Mouse (Mus musculus) kidney, postnatal 14 days (tissue): ENCODE data around the gene Crip2.
A peak's percentile ranks its signal among the peaks of the same experiment; 100 is the strongest.

Experiments used
- DNase-seq: peaks from one replicate; pipeline ENCODE4 v3.0.0; 2022; ENCODE audit warnings: mixed read lengths

The Crip2 gene

DNA sequence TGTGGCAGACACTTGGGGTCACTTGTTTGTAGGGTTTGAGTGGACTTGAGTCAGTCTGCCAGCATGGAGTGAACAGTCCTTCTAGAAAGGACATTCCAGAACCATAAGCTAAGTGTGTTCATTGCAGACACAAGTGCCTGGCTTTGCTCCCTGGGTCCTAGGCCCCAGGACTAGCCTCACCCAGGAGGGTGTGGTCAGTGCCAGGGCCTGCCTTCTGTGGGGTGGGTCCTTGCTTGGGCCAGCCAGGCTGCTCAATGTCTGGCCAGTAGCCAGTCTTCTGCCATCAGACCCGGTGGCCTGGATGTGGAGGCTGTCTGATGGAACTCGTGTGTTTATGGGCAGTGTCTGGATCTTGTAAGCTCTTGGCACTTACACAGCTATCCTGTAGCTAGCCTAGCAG, 7.5 kb upstream of the Crip2 start:
- peak; percentile 56 for DNase-seq

DNA sequence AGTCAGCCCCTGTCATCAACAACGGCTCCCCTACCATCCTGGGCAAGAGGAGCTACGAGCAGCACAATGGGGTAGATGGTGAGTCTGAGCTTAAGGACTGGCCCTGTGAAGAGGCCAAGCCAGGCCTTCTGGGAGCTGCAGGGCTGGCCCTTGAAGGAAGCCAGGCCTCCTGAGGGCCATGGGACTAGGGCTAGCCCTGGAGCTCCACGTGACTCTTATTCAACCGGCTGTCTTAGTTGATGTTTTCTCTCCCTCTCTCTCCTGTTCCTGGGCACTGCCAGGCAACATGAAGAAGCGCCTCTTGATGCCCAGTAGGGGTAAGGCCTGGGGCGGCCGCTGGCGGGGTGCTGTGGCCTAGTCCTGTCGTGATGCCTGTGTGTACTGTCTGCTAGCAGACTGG, 6.8 kb upstream of the Crip2 start:
- no peak for DNase-seq

DNA sequence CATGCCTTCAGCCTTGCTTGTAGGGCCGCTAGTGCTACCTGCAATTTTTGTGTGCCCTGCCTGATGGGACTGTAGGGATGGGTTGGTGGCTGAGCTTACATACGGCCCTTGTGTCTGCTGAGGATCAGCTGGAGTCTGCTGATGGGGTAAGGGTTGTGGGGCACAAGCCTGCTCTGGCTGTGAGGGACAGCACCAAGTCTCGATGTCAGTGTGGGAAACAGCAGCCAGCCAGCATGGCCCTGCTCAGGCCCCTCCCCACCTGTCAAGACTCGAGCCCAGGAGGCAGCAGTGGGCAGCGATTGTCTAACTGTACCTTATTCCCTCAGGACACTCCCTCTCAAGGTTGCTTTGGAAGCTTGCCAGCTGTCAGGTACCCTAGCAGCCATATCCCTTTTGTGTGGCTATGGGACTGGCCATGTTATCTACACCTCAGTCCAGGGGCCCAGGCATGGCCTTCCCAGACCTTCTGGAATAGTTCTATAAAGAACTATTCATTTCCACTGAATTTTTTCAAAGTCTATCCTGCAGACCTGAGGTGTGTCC, 6.1 kb upstream of the Crip2 start:
- no peak for DNase-seq

DNA sequence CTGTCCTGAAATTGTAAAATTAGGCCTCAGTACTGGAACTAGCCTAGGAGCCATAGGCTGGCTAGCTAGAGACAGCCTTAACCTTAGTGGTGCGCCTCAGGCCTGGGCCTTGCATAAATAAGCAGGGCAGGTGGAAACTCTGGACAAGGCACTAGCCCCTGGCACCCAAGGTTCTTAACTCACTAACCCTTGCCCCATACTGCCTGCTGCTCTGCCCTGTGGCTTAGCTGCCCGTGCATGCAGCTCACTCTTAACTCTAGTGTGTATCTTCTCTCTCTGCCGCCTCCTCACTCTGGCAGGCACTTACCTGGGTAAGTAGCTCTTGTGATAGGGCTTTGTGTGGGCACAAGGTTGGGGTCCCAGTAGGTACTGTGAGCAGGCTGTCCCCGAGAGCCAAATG, 5.5 kb upstream of the Crip2 start:
- no peak for DNase-seq

DNA sequence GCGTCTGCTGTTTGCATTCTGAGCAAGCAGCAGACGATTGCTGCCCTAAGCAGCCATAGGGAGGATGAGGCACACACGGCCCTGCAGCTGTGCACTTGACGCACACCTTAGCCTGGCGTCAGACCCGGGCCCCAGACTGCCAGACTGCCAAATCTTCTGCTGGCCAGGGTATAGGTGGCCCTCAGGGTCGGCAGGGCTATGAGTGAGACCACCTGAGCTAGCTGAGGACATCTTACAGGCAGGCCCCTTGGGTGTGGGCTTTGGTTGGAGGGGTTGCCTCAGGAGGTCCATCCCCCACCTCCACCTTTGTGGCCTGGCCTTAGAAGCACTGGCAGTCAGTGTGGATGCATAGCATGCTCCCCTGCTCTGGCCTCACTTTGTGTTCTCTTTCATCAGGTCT, 4.6 kb upstream of the Crip2 start:
- DNase-seq, result no peak

DNA sequence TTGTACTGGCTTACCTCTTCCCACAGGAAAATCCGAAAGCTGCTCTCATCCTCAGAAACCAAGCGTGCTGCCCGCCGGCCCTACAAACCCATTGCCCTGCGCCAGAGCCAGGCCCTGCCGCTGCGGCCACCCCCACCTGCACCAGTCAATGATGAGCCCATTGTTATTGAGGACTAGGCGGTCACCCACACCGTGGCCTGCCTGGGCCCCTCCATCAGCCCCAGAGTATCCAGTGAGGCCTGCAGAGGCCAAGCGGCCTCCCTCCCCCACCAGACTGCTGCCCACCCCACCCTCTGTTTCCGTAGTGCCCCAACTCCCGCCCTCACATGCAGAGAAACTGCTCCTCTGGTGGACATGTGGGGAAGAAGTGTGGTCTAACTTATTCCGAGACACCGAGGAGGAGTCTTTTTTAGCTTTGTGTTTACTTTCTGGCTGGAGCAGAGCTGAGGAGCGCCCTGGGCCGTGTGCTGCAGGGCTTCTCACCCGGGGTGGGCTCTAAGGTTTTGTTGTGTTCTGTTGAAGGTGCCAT, 3.5 kb upstream of the Crip2 start:
- DNase-seq, result no peak

DNA sequence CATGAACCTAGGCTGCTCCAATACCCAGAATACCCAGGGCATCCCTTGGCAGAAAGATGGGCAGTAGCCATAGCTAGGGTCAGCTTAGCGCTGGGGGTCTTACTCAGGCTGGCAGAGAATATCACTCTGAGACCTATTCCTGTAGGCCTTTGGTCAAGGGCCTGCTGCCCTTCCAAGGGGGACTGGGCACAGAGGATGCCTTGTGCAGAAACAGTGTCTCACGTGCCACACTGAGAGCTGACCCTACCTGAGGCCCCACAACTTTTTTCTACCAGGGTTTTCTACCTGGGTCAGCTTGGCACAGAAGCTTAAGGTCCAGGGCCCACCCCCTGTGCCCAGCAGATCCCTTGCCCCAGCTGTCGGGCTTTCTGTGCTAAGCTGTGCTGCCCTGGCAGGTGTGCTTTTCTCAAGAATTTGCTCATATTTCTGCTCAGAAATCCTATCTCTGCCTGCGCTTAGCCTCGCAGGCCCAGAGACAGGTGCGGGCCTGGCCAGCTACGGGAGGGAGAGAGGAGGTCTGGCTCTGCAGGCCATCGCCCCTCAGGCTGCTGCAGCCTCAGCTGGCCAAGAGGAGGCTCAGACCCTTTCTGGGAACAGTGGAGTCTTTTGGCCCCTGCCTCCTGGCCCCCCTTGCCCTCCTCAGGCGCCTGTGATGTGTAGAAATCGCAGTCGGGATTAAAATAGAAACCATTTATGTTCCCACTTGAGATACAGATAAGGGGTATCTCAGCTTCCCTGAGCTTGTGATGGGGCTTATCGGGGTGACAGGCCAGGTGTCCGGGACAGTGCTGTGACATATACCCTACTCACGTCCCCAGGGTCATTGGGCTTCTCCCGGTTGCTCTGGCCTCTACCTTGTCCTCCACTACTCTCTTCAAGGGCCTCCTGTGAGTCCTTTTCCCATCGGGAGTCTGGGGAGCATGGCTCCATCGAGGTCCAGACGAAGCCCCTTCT, 2.5 kb upstream of the Crip2 start:
- DNase-seq, result no peak

DNA sequence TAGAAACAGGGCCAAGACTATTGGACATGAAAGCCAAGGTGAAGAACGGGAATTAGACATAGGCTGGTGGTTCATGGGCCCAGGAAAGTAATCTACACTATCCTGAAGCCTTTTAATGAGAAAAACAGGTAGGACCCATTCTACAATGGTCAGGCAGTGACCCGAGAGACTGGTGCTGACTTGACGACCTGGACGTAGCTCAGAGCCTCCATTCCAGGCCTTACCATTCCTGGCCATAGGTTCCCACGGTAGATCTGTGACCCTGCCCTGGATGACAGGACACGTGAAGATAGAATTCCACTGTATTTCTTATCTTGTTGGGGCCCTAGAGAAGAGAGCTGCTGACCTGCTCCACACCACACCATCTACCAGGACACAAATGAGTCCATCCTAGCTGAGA, 1.7 kb upstream of the Crip2 start:
- no peak for DNase-seq

DNA sequence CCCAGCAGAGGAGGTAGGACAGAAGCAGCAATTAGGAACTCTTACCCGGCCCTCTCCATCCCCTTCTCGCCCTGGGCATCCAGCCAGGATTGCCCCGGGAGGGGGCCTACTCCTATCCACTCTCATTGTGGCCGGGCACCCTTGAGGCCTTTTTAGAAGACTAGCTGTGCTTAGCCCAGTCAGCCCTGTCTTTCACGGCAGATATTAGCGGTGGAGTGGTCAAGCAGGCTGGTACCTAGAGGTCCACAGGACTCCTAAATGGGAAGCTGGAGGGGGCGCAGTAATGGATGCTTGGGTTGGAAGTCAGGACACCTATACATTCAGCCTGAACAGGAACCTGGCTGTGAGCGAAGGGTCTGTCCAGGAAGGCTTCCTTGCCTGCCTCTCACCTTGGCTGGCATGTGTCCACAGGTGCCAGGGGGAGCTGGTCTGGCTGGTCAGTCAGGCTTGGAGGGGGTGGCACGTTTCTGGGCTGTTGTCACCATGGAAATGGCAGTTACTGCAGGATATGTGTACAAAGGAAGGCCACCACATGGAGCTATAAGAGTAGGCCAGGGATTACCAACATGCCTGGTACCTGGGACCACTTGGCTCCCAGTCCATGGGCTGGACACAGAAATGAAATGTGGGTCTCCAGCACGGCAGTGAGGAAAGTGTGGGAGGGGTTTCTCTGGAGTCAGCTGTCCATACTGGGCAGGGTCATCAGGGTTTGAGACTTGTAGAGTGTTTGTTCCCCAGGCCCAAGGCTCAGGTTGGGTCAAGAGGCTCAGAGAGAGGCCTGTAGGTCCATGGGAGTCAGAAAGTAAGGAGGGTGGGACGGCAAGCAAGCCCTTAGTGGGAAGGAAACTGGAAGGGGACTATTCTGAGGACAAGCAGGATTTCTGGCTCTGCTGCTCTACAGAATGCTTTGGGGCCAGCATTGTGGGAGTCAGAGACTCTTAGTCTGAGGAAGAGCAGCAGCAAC, 853 bp upstream of the Crip2 start:
- peak; percentile 76 for DNase-seq

DNA sequence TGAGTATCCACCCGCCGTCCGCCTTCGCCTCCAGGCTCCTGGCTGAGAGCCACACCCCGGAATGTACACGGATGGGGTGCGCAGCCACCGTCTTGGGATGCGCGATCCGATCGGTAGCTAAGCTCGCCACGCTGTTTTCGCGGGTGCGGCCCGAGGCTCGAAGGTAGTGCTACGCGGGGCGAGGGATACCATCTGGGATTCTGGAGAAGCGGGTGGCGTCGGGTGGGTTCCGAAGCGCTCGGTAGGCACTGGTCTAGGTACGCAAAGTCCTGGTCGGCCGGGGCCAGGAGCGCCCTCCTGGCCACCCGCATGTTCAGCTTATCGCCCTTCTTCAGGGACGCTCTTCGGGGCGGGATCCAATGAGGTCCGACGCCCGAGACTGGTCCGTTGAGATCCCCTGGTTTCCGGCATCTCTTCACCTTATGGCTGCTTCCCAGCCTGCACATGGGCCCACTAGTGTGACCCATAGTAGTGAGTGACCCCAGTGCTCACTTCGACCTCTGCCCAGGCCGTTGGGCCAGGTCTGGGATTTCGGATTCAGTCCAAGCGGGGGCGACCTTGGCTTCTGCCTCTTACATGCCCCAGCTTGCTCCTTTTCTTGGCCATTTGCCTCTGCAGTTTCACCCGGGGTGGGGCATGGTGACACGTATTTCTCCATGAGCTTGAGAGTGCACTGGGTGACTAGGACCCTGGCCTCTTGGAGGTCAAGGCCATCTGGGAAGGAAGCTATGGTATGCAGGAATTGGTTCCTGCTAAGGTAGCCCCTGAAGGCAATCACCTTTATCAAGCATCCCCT, 778 bp downstream of the Crip2 start:
- DNase-seq, result peak; percentile 54

DNA sequence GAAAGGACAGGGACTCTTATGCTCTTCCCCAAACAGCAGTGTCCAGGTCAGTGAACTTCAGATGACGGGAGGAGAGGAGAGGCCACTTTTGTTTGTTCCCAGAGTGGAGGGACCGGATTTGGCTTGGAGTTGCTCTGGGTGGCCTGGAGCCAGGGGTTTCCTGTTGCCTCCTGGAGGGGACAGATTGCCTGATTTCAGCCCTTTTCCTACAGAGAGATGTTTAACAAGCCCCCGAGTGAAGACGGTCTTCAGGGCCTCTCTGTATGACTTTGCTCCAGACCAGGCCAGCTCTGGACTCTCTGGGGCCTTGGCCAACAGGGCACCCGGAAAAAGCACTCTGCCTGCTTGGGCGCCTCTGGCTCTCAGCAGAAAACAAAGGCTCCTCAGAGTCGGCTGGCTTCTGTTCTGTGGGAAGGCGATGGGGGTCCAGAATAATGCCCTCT, 1.5 kb downstream of the Crip2 start:
- peak; percentile 77 for DNase-seq

DNA sequence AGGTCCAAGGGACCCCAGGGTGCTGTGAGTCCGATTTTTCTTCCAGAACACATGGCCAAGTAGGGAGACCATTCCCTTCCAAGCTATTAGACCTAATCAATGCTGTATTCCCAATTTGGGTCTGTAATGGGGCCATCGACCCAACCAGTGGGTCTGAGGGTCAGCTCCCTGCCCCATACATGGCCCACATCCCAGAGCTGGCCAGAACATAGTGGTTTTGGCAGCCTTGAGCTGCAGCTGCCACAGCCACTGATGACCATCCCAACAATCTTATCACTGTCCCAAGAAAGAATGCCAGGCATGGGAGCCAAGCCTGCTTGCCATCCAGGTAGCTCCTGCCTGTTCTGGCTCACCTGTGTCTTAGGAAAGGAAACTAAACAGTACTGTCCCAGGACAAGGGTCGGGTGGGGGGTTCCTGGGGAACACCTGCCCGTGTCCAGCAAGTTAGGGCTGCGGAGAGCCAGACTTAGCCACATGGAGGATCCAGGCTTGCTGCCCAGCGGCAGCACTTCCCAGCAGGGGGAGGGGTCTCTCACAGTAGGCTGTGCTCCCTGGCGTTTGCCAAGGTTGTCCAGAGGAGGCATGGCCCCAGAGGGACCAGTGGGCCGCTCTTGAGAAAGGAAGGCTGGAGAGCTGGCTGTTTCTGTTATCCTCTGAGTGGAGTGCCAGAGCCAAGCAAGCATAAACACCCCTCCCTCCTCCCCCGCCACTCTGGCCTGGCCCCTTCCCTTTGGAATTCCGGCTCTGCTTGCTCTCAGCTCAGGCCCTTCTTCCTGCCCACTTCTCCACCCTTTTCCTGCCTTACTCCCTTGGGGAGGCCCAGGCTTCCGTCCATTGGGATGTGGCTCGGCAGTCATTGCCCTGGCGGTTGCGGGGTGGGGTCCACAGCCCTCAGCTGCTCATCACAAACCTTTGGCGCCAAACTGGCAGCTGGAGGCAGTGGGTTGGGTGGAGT, 2.3 kb downstream of the Crip2 start:
- peak; percentile 92 for DNase-seq

DNA sequence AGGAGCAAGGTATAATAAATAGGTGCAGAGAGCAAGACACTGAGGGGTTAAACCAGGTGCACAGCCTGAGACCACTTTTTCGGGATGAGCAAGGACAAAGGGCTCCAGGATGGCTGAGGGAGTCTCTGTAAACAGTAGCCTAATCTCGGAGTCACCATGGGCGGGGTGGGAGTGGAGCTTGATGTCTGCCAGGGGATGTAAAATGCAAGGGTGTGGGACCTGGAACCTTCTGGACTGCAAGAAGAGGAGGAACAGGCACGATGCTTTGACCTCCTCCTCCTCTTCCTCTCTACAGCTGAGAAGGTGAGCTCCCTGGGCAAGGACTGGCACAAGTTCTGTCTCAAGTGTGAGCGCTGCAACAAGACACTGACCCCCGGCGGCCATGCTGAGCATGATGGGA, 3.1 kb downstream of the Crip2 start:
- DNase-seq, result no peak

DNA sequence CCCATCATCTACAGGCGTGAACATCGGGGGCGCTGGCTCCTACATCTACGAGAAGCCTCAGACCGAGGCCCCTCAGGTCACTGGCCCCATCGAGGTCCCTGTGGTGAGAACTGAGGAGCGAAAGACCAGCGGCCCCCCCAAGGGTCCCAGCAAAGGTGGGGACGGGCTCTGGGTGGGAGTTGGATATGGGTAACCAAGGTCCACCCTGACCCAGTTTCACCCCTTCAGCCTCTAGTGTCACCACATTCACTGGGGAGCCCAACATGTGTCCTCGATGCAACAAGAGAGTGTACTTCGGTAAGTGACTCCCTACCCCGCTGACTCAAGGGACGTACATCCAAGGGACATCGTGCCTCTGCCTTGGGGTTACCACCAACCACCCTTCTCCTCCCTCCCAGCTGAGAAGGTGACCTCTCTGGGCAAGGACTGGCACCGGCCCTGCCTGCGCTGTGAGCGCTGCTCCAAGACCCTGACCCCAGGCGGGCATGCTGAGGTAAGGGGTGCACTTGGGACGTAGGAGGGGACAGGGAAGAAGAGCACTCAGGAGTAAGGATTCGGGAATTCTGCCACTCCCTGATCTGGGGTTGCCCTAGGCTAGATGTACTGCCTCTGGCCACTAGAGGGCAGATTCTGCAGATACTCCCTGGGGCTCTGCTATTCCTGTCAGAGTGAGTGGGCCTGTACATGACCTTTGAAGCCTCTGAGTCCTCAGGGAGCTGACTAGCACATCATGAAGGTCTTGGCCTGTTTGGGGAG, 4.1 kb downstream of the Crip2 start:
- DNase-seq, result no peak

DNA sequence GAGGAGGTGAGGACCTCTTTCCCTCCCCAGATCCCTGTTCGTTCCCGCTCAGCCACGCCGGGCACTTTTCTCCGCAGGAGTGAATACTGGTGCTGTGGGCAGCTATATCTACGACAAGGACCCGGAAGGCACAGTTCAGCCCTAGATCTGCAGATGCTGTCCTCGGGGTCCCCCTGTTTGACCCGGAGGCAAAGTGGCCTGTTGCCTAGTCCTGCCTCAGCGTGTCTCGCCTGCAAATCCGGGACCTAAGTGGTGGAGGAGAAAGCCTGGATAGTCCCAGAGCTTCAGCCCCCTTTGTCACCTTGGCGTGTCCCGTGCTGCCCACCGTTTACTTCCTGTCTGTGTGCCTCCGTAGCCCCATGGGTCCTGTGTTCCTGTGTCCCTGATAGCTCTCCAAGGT, 4.8 kb downstream of the Crip2 start:
- DNase-seq, result no peak

DNA sequence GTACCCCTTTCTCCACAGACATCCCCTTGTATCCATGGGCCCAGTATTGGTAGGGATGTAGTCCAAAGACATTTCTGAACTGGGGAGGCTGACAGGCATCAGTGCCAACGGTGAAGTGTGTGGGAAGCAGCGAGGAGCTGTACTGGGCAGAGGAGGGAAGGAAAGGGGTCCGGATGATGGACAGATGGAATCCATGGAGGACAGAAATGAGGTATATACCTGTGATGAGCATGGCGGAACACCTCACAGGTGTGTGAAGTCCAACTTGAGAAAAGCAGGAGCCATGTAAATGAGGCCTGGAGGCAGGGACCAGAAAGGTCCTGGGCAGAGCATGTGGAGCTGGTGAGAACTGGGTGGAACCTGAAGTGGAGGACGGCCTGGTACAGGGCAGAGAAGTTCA, 5.6 kb downstream of the Crip2 start:
- no peak for DNase-seq

DNA sequence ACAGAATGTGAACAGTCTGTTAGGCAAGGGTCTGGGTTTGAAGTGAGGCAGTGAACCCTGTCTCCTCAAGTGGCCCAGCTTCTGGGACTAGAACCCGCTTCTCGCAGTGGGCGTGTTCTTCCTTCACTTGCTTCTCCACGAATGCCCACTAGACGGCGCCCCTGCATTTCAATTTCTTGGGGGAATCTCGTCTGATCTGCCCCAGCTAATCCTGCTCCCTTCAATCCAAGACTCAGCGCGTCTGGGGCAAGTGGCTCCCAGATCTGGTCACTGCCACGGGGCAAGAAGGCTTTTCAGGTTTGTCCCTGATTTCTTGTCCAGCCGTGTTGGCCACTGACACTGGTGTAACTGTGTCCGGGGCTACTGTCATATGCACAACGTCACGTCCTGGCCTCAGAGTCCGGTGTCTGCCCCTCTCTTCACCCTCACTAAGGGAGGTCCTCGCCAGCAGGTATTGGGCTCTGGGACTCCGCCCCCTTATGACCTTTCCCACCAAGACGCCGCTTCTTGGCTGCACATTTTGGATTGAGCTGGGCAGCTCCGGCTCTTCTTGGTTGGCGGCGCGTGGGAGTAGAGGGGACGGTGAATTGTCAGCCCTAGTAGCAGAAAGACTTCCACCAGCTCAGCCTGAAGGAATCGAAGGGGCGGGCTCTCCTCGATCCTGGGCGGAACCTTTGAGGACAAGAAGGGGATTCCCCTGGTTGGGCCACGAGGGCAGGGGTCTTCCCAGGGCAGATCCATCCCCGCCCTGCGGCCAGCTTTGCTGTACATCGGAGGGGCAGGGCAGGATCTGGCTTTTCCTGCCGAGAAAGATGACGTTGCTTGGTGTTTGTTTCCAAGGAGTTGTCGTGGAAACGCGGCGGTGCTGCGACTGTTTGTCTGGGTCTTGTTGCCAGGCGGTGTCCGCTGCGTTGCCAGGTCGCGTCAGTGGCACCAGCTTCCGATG, 6.3 kb downstream of the Crip2 start, which contains the start of gene Crip1:
Gene Crip1, plus strand, starts transcription at position 205 of the 946 bp plus-strand sequence.
- DNase-seq, result peak; percentile 85

DNA sequence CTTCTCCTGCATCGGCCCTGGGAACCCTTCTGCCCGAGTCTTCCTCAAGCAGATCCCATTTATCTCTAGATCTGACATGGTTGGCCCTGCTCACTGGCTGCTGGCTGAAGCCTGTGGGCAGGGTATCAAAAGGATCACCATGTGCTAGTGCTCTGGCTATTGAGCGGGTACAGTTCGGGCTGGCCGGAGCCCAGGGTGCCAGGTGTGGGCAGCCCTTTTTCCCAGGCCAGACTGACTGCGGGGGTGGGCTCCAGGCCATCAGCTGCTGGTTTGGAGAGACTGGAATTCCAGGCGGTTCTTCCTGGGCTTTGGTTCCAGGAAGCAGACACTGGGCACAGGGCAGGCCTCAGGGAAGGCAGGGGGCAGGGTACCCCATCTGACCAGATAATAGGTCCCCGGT, 7.4 kb downstream of the Crip2 start:
- no peak for DNase-seq
